Mouse (Mus musculus) B cell, adult 2 months (primary cell): ENCODE results near the gene Rnase4.

Experiments used
- DNase-seq, 2 experiments: peaks; one replicate each; pipeline ENCODE4 v3.0.0; 2022

The Rnase4 gene

DNA sequence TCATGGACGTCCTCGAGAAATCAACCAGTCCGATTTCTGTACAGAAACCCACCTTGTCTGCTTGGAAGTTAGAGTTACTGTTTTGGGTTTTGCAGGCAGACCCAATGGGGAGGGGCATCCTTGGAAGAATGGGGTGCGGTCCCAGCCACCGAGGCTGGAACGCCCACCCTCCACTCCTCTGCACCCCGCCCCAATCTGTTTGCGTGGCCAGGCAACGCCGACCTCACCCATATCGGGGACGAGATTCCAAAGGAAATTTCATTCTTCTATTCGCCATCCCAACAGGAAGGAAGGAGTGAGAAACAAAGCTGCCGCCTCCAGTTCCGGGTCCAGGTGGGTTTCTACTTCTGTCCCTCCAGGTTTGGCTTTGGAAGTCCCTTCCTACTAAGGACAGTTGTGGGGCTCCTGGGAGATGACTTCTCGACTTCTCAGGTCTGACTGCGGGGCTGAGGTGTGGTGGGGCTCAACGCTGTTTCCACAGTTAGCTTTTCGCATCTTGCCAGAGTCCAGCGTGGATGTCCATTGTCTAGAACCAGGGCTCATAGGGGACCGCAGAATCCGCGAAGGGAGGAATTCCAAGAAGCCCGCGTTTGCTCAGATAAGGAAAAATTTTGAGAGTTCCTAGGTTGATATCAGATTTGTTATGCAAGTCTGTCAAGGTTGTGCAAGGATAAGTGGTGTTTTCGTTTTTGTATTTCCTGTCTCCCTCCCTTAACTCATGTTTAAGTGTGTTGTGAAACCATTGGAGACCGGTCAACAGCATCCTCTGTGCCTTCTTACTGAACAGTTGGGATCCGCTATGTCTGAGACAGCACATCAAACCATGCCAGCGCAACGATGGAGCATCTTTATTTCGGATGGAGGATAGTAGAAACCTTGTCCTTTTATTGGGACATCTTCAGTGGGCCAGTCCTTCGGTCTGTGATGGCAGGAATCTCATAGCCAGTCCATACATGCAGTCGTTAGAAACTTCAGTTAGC lies at the start of gene Rnase4, which contains the start of gene Ang:
Gene Rnase4 (plus strand): TSS at position 157 of the 980 bp plus-strand sequence.
Gene Ang (plus strand): TSS at position 230 of the 980 bp plus-strand sequence.
- DNase-seq: peak; percentile 24 to 38

GRCm38 (mm10) chr14:51041769-51042168 lies 49.1 kb upstream of the Rnase4 start, which contains the start of gene Rnase9:
Gene Rnase9, minus strand, starts transcription at chr14:51041869.
- DNase-seq: no peak

DNA sequence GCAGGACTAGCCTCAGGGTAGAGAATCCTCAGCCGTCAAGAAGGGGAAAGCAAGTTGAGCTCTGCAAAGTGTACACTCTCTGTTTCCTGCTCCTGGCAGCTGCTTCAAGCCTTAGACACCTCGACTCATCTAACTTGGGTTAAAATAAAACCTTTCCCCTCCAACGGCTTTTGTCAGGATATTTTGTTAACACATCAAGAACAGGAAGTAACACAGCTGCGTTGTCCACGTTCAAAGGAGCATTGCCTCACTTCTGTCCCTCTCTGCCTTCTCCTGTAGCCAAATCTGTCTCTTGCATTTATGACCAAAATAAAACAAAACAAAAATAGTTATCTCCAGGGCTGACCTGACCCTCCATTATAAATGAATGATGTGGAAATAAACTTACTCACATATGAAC lies 43.0 kb upstream of the Rnase4 start:
- no peak for DNase-seq

DNA sequence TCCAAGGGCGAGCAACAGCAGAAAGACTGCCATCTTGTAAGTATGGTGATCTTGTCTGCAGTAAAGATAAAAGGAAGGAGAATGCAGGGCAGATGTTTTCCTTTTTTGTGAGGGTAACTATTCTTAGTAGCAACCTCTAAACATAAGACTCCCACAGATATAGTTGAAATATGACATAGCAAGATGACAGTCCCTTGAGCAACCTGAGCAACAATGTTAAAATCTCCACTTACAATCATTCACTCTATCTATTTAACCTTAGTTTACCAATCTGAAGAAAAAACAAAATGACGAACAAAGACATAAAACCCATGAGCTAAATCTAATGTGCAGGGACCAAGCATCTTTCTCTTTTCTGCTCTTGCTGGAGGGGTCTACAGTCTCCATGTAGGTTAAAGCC lies 40.8 kb upstream of the Rnase4 start, which contains the start of gene Rnase11:
Gene Rnase11 (minus strand): TSS at position 101 of the 400 bp plus-strand sequence.
- no peak for DNase-seq

DNA sequence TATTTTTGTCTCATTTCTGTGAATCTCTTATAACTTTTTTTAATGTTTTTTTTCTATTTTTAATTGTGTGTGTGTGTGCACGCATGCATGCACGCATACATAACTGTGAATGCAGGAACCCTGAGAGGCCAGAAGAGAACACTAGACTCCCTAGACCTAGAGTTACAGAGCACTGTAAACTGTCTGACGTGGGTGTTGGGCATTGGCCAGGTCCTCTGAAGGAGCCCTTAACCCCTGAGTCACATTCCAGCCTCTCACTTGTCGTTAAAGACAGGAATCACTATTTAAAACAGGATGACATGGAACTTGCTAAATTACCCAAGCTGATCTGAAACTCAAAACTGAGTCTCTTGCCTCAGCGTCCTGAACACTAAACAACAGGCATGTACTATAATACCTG lies 38.9 kb upstream of the Rnase4 start:
- no peak for DNase-seq

GRCm38 (mm10) chr14:51053176-51053575 lies 37.7 kb upstream of the Rnase4 start:
- DNase-seq: no peak

- DNase-seq: no peak
Measured at GRCm38 (mm10) chr14:51054243-51055237, 36.3 kb upstream of the Rnase4 start.

DNA sequence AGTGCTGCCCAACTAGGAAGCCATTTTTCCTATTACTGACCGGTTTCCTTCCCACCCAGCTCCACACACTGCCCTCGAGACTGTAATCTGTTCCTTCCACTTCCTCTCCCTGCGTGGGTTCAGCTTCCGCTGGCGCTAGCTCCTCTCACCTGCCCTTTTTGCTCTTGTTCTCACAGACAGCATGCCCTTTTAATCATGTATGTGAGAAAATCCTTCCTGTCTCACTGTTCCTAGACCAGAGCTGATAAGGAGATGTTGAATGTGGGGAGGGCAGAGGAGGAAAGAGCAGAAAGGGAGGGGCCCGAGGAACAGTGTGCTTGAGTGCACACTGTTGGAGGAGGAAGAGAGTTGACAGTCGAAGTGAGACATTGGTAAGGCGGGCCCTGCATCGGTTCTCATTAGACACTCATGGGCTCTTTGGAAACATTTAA lies 33.5 kb upstream of the Rnase4 start, which contains the start of gene Rnase12:
Gene Rnase12 (minus strand): TSS at position 261 of the 431 bp plus-strand sequence.
- DNase-seq: peak; percentile 32 to 37

GRCm38 (mm10) chr14:51060761-51061160 lies 30.1 kb upstream of the Rnase4 start:
- no peak for DNase-seq

- DNase-seq: no peak
Measured at GRCm38 (mm10) chr14:51068956-51069355, 21.9 kb upstream of the Rnase4 start.

DNA sequence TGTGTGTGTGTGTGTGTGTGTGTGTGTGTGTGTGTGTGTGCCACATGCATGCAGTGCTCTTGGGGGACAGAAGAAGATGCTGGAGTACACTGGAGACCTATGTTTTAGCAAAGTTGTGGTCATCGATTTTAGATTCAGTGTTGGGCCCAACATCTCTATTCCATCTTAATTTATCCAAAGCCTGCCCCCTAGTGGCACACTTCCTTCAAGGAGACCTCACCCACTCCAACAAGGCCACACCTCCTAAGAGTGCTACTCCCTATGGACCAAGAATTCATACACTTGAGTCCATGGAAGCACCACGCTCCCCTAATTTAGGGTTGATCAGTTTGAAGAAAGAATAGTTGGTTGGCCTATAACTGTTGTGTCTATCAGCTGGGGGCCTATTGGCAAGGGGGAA lies 21.3 kb upstream of the Rnase4 start:
- peak; percentile 79 to 83 for DNase-seq

GRCm38 (mm10) chr14:51074335-51074734 lies 16.5 kb upstream of the Rnase4 start, which contains the start of gene Olfr750:
Gene Olfr750, minus strand, starts transcription at chr14:51074435.
- DNase-seq: no peak

DNA sequence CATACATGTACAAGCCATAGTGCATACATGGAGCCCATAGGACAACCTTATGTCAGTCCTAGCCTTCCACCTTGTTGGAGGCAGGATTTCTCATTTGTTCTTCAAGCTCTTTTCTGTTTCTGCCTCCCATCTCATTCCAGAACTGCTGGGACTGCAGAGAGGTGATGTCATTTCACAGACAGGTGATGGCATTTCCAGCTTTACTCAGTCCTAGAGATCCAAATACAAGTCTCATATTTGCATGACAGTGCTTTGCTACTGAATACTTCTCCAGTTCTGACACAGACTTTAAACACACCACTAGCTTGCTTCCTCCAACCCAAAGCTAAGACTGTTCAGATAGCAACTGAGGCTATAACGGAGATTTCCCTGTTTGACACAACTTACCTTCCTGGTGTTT lies 11.7 kb upstream of the Rnase4 start:
- DNase-seq: no peak

DNA sequence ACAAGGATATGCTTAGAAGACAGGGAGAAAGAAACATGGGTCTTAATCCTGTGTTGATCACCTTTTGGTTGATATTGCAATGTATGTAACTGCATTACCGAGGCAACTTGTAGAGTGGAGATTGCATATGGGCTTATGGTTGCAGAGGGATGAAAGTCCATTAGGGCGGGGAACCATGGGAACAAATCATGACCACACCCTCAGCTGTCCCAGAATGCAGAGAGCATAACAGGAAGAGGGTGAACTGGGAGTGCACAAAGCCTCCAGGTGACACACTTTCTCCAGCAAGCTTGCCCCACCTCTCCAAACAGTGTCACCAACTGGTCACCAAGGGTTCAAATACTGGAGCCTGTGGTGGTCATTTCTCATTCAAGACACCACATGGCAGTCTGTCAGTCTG lies 9.8 kb upstream of the Rnase4 start:
- no peak for DNase-seq

DNA sequence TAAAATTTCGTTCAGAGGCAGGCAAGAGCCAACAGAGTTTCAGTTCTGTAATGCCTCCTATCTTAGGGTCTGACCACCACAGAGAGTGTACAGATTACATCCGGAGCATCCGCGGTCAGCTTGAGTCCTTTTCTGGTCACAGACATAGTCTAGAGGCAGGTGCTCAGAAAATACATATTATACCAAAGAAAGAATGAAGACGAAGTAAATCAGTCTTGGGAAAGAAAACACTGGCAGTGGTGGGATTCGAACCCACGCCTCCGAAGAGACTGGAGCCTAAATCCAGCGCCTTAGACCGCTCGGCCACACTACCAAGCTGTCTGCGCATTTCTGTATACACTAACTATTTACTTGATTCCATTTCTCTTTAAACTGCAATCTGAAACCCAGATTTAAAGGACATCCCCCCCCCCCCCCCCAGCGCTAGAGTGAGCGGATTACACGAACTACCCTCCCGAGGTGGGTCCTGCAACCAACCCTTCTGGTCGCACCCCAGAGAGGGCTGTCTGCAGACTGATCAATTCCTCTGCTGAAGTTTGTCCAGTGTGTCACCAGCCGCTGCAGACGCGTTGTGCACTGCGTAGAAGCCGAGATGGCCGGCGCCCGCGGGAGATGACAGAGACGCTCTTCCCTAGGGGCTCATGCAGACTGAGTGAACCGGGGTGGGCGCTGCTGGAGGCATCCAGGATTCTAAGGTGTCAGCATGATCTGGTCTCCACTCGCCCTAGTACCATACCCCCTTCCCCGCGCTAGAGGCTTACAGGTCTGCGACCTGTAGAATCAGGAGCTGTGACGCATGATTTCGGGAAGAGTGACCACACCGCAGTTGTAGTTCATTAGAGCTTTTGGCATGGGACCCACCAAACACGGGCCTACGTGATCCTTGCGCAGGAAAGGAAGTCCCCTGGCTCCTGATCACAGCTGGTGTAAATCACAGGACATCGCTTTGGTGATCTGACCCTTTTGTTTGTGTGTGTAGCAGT lies 8.0 kb upstream of the Rnase4 start:
- DNase-seq: peak; percentile 85 to 87

- peak; percentile 60 to 68 for DNase-seq
Measured at GRCm38 (mm10) chr14:51083805-51084204, 7.1 kb upstream of the Rnase4 start.

GRCm38 (mm10) chr14:51085086-51085485 lies 5.8 kb upstream of the Rnase4 start:
- DNase-seq: no peak

- DNase-seq: no peak
Measured at GRCm38 (mm10) chr14:51085911-51086310, 5.0 kb upstream of the Rnase4 start.

DNA sequence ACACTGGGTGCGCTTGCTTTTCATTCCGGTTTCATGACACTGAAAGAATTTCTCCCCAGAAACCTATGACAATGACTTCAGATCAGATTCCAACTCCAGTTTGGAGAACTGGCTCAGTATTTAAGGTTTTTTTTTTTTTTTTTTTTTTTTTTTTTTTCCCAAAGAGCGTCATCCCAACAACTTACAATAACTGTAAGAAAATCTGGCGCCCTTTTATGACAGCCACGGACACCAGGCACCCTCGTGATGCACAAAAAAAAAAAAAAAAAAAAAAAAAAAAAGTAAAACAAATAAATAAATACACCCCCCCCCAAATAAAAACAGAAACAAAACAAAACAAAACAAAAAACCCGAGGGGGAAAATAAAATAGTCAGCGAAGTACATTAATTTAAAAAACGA lies 3.1 kb upstream of the Rnase4 start:
- DNase-seq: no peak

DNA sequence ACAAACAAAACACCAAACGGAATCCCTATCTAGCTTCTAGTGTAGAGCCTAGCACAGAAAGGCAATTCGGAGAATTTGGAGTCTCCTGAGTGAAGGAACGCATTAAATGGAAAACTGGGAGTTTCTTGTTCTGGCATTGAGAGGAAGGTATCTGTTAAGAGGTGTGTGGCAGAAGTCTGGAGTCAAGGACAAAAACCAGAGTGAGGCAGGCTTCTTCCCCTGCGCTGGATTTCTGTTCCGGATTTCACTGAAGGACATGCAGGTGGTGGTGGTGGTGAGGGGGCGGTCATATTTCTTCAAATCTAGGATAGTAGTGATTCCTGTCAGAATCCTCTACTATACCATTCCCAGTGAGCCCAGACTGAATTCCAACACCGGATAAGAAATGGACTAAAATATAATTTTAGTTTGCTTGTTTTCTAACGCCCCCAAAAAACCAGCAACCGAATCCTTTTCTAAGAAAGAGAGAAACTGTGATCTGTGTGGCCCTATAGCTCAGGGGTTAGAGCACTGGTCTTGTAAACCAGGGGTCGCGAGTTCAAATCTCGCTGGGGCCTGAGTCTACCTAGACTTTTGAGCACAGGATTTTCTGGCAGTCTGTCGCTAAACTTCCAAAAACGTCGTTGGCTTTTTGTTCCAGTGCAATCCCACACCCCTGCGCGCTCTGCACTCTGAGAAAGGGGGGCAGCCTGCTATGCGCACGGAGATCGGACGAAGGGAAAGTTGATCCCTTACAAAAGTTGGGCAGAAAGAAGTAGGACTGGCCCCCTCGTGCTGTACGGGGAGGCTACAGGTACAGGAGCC lies 2.5 kb upstream of the Rnase4 start:
- peak; percentile 90 to 91 for DNase-seq
